Mouse (Mus musculus): ENCODE data around the gene Fa2h. TPM values are rescaled to one million over a fixed set of nuclear protein-coding genes. Genes with fewer than 3 reads are reported as not detected.

Fa2h gene
- polyA plus RNA-seq, 1 experiment from 2014 or later, result not detected

DNA sequence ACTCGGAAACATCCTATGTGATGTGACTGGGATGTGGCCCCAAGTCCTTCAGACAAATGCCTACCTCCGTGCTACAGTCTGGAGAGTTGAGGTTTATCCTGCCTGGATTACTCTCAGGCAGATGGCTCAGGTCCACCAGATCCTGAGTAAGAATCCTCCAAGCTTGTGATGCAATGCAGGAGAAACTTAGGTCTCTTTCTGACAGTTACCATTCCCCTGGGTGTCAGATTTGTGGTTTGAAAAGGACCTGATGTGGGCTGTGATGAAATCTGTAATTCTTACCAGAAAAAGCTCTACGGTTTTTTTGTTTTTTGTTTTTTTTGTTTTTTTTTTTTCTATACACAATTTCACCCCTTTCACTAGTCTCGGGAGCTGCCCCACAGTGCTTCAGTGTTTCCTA, 4.0 kb downstream of the Fa2h start:
- Histone ChIP-seq H3K4me3 (no peak overlapping the region), H3K27ac (no peak overlapping the region), H3K27me3 (replicated peaks) (peaks cover 38% of the 10 kb centered on the region), H3K36me3 (no peaks in the 10 kb centered on the region), H3K9ac (no peak overlapping the region), H3K4me2 (replicated peaks) (no peak overlapping the region), H3K4me1 (peaks cover 9% of the 10 kb centered on the region), H3K9me3 (no peaks in the 10 kb centered on the region)
- 84% methylated on average over 4 of the region's 4 CpGs for WGBS
- no peak for ATAC-seq (ENCODE audit: low FRiP score, low read depth)

DNA sequence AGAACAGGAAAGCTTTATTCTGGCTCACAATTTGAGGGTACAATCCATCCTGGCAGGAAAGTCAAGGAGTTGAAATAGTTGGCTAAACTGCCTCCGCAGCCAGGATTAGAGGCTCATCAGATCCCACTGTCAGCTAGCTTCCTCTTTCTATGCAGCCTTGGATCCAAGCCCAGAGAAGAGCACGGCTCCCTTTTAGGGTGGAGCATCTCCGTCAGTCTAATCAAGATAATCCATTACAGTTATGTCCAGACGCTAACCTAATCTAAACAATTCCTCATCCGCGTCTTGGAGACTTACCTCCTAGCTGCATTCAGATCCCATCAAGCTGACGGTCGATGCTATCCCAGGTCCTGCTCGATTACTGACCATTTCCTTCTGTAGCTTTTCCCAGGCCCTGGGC, 7.7 kb downstream of the Fa2h start:
- WGBS, result 85% methylated on average over 9 of the region's 9 CpGs
- H3K4me3 ChIP-seq, result no peak overlapping the region
- H3K9ac ChIP-seq, result no peak overlapping the region
- H3K36me3 ChIP-seq, result no peaks in the 10 kb centered on the region
- no peaks in the 10 kb centered on the region for H3K9me3 ChIP-seq
- no peak overlapping the region for H3K27ac ChIP-seq
- H3K4me2 ChIP-seq (replicated peaks), result no peak overlapping the region
- no peak for ATAC-seq (ENCODE audit: low FRiP score, low read depth)
- peaks cover 9% of the 10 kb centered on the region for H3K27me3 ChIP-seq (replicated peaks)
- no peaks in the 10 kb centered on the region for H3K4me1 ChIP-seq

DNA sequence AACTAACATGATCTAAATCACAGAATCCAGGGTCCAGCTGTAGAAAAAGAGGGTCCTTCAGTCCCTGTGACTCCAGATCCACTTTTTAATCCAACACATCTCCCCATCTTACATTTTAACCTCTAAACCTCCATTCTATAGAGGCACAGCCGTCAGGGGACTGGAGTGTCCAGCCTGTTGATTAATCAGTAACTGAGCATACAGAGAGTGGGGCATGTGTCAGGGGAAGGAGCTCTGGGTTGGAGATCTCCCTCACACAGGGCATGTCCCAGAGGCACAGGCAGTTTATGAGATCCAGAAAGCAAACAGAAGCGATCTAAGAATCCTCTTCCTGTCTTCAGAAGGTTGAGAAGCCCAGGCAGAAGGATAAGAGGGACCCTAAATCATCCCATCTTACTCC, 9.0 kb downstream of the Fa2h start:
- ATAC-seq (ENCODE audit: low FRiP score, low read depth), result no peak
- Histone ChIP-seq H3K27ac (no peak overlapping the region), H3K4me3 (no peak overlapping the region), H3K9ac (no peak overlapping the region), H3K4me1 (no peaks in the 10 kb centered on the region), H3K4me2 (replicated peaks) (no peak overlapping the region), H3K36me3 (no peaks in the 10 kb centered on the region), H3K27me3 (replicated peaks) (no peaks in the 10 kb centered on the region), H3K9me3 (no peaks in the 10 kb centered on the region)
- 38% methylated on average over 2 of the region's 2 CpGs for WGBS

DNA sequence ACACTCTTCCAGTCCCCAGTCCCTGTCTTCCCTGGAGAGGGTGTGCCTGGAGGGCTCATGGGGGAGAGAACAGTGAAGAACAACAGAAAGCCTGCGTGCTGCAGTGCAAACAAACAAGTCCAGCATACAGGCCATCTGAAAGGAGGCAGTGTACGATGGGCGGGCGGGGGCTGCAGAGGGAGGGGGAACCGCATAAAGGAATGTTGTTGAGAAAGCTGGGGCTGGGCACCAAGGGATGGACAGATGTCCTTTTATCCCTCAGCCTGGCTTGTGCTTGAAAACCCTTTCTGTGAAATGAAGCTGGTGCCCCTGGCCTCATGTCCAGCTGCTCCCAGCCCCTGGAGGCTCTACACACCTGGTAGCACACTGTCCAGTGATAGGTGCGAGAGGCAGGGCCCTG, 18.4 kb downstream of the Fa2h start:
- 0 out of 2 replicates have a peak, but pooled peaks cover 7% of the 10 kb centered on the region for H3K4me1 ChIP-seq
- no peak overlapping the region for H3K9ac ChIP-seq
- ATAC-seq (ENCODE audit: low FRiP score, low read depth), result no peak
- no peak overlapping the region for H3K27ac ChIP-seq
- no peak overlapping the region for H3K4me2 ChIP-seq (replicated peaks)
- H3K9me3 ChIP-seq, result no peaks in the 10 kb centered on the region
- no peak overlapping the region for H3K4me3 ChIP-seq
- H3K36me3 ChIP-seq, result no peaks in the 10 kb centered on the region
- no peaks in the 10 kb centered on the region; the same call in 1 of the 2 replicates for H3K27me3 ChIP-seq (replicated peaks)
- 60% methylated on average over 6 of the region's 6 CpGs for WGBS

DNA sequence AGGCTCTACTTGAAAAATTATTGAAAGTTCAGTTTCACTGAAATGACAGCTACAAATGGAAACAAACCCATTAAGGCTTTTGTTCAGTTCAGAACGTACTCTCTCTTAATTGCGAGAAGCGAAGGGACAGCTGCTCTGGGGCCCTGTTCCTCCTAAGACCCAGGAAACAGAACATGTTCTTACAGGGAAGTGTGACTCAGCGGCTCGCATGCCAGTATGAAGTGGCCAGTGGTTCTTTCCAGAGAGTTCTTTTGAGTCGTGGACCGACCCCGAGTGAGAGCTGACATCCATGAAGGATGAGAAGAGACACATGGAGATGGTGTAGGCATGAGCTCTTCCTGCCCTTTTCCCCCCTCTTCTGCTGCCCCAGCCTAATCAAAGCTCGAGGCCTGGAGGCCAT, 23.9 kb downstream of the Fa2h start:
- H3K27ac ChIP-seq, result no peak overlapping the region
- 84% methylated on average over 9 of the region's 9 CpGs for WGBS
- no peaks in the 10 kb centered on the region for H3K9me3 ChIP-seq
- no peaks in the 10 kb centered on the region for H3K4me1 ChIP-seq
- H3K4me2 ChIP-seq (replicated peaks), result no peak overlapping the region
- H3K4me3 ChIP-seq, result no peak overlapping the region
- ATAC-seq (ENCODE audit: low FRiP score, low read depth), result no peak
- H3K9ac ChIP-seq, result no peak overlapping the region
- no peaks in the 10 kb centered on the region; the same call in 1 of the 2 replicates for H3K27me3 ChIP-seq (replicated peaks)
- H3K36me3 ChIP-seq, result no peaks in the 10 kb centered on the region

DNA sequence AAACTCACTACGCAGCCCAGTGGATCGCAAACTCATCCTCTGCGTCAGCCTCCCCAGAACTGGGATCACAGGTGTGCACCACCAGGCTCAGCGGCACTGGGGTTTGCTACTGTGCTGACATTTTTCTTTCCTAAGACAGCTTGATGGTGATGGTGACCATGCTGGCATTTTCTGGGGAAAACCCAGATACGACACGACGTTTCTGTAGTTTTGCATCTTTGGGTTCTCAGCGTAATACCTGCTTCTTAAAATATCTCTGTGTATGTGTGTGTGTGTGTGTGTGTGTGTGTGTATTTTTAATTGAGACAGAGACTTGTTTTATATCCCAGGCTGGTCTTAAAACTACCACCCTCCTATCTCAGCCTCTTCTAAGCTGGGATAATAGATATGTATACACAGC, 26.3 kb downstream of the Fa2h start:
- Histone ChIP-seq H3K4me3 (no peak overlapping the region), H3K4me2 (replicated peaks) (0 out of 2 replicates have a peak overlapping the region, but pooled peaks have one; percentile 12), H3K9ac (no peak overlapping the region), H3K27ac (no peak overlapping the region), H3K36me3 (no peaks in the 10 kb centered on the region), H3K9me3 (no peaks in the 10 kb centered on the region), H3K4me1 (no peaks in the 10 kb centered on the region), H3K27me3 (replicated peaks) (no peaks in the 10 kb centered on the region)
- no peak for ATAC-seq (ENCODE audit: low FRiP score, low read depth)
- 84% methylated on average over 8 of the region's 8 CpGs for WGBS

DNA sequence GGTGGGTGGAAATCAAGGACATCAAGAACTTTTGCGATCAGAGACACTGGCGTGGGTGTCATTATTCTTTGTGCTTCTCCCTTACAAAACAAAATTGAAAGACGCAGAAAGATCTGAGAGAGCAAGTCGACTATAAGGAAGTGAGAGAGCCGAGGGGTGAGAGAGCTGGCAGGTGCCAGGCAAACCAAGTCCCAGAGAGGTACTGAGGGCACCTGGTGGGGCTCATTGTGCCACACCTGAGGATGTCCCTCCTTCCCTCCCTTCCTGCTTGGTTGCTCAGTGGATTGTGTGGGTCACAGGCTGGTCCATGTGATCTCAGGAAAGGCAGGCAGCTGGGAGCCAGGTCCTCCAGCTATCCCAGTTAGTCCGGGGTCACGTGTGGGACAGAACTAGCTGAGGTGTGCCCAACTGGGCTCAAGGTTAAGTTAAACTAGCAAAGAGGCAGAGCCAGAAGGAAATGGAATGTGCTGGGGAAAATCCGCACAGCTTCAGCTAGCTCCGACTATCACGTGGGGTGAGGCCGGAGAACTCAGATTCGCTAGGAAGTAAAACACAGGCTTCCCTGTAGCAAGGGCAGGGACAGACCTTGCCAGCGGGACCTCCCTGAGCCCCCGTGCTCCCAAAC, 26.9 kb downstream of the Fa2h start:
- Histone ChIP-seq H3K27me3 (replicated peaks) (no peaks in the 10 kb centered on the region), H3K9ac (no peak overlapping the region), H3K4me1 (no peaks in the 10 kb centered on the region), H3K9me3 (no peaks in the 10 kb centered on the region), H3K4me3 (no peak overlapping the region), H3K27ac (no peak overlapping the region), H3K4me2 (replicated peaks) (peak overlapping the region; percentile 12; the same call in 1 of the 2 replicates), H3K36me3 (no peaks in the 10 kb centered on the region)
- ATAC-seq (ENCODE audit: low FRiP score, low read depth), result no peak
- 45% methylated on average over 14 of the region's 14 CpGs for WGBS

DNA sequence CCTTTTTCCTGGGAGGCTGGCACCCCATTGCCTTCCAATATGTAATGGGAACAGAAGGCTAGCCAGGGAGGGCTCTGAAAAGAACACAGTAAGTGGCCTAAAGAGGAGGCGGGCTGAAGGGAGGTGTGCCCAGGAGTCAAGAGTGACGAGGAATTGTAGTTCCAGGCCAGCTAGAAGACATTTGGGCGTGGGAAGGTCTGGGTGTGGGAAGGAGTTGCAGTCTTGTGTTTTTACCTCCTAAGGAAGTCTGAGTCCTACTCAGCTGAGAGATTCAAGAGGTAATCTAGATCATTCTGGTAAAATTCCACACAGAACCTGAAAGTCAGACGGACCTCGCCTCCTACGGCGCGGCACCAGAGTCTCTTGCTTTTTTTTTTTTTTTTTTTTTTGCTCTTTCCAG, 30.1 kb downstream of the Fa2h start:
- no peaks in the 10 kb centered on the region for H3K36me3 ChIP-seq
- H3K27me3 ChIP-seq (replicated peaks), result no peaks in the 10 kb centered on the region
- no peaks in the 10 kb centered on the region for H3K9me3 ChIP-seq
- H3K9ac ChIP-seq, result no peak overlapping the region
- H3K27ac ChIP-seq, result no peak overlapping the region
- no peak for ATAC-seq (ENCODE audit: low FRiP score, low read depth)
- no peak overlapping the region for H3K4me3 ChIP-seq
- WGBS, result 82% methylated on average over 8 of the region's 8 CpGs
- no peaks in the 10 kb centered on the region for H3K4me1 ChIP-seq
- H3K4me2 ChIP-seq (replicated peaks), result no peak overlapping the region

DNA sequence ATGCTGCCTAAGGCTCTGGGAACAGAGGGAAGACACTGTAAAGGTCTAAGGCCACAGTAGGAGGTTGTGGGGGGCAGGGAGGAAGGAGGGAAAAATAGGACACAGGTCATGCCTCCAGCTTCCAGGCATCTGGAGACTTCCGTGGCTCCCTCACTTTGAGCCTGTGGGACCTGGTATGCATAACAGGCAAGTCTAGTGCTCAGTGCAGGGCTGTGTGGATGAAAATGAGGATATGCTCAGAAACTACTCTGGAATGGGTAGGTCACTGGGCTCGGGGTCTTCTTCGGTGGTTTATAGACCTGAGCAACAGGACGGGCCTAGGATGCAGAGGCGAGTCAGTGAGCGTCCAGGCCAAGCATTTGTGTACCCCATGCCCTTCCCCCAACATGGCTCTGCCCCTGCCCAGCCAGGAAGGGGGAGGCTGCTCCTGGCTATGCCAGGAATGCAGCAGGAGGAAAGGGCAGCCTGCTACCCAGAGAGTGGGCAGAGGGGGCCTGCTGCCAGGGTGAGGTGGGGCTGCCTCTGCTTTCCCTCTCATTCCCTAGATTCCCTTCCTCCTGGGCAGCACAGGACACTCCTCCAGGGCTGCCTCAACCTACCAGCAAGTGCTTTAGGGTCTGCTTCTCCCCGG, 32.9 kb downstream of the Fa2h start:
- H3K27ac ChIP-seq, result no peak overlapping the region
- H3K27me3 ChIP-seq (replicated peaks), result no peaks in the 10 kb centered on the region
- no peak overlapping the region for H3K9ac ChIP-seq
- H3K4me2 ChIP-seq (replicated peaks), result no peak overlapping the region
- no peaks in the 10 kb centered on the region for H3K9me3 ChIP-seq
- H3K4me3 ChIP-seq, result no peak overlapping the region
- 69% methylated on average over 7 of the region's 7 CpGs for WGBS
- no peaks in the 10 kb centered on the region for H3K36me3 ChIP-seq
- H3K4me1 ChIP-seq, result no peaks in the 10 kb centered on the region
- no peak for ATAC-seq (ENCODE audit: low FRiP score, low read depth)

DNA sequence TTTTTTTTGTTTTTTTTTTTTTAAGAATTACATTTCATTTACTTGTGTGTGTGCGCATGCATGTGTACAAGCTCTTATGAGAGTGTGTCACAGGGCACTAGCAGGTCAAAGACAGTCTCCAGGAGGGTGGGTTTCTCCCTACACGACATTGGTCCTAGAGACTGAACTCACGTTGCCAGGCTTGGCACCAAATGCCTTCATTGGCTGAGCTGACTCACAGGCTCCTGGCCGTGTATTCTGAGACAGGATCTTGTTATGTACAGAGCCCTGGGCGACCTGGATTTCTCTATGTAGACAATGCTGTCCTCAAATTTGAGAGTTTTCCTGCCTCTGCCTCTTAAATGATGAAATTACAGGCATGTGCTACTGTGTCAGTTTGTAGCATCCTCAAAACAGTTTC, 33.7 kb downstream of the Fa2h start:
- Histone ChIP-seq H3K4me1 (no peaks in the 10 kb centered on the region), H3K4me3 (no peak overlapping the region), H3K27me3 (replicated peaks) (no peaks in the 10 kb centered on the region), H3K4me2 (replicated peaks) (no peak overlapping the region), H3K36me3 (no peaks in the 10 kb centered on the region), H3K9me3 (no peaks in the 10 kb centered on the region), H3K27ac (no peak overlapping the region), H3K9ac (no peak overlapping the region)
- 75% methylated on average over 5 of the region's 5 CpGs for WGBS
- no peak for ATAC-seq (ENCODE audit: low FRiP score, low read depth)

DNA sequence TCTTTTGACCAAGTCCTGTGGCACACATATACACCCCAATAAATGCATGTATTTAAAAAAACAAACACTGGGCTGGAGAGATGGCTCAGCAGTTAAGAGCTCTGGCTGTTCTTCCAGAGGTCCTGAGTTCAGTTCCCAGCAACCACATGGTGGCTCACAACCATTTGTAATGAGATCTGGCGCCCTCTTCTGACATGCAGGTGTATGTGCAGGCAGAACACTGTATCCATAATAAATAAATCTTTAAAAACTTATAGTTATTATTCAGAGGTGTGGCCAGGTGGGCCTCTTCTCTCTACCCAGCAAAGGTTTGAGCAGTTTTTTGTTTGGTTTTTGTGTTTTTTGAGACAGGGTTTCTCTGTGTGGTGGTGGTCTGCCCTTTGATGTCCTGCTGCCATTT, 34.7 kb downstream of the Fa2h start:
- Histone ChIP-seq H3K4me1 (no peaks in the 10 kb centered on the region), H3K27ac (no peak overlapping the region), H3K27me3 (replicated peaks) (no peaks in the 10 kb centered on the region), H3K4me2 (replicated peaks) (no peak overlapping the region), H3K36me3 (no peaks in the 10 kb centered on the region), H3K4me3 (no peak overlapping the region), H3K9ac (no peak overlapping the region), H3K9me3 (no peaks in the 10 kb centered on the region)
- WGBS, result 71% methylated on average over 1 of the region's 1 CpGs
- no peak for ATAC-seq (ENCODE audit: low FRiP score, low read depth)

DNA sequence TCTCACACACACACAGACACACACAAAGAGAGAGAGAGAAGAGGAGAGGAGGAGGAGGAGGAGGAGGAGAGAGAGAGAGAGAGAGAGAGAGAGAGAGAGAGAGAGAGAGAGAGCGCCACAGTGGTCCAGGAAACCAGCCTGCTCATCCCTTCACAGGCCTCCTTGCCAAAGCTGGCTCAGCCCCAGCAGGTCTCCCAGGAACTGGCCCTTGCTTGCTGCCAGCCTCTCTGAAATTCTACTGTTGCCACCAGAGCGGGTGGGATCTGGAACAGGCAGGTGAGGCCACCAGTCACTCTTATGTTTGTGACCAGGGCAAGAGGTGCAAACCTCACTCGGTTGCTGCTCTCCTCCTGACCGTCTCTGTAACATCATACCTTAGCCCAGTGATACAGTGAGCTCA, 36.2 kb downstream of the Fa2h start:
- WGBS, result 84% methylated on average over 4 of the region's 4 CpGs

DNA sequence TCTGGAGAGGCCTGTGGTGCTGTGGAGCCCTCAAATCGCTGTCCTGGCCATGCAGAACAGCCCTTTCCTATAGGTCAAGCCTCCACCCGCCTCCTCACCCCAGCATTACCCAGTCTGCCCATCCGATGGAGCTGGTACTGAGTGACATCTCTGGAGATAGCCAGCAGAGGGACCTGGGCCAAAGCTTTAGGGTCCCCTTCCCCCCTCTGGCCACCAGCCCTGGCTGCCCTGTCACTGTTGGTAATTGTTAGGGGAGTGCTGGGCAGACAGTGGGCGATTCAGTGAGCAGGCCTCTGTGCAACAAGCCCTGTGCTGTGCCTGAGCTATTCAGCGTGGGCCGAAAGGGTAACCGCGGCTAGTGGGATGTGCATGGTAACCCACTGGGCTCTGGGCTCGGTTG, 40.1 kb downstream of the Fa2h start:
- Histone ChIP-seq H3K36me3 (no peaks in the 10 kb centered on the region), H3K9me3 (no peaks in the 10 kb centered on the region), H3K4me2 (replicated peaks) (no peak overlapping the region), H3K27ac (no peak overlapping the region), H3K27me3 (replicated peaks) (no peaks in the 10 kb centered on the region), H3K4me1 (no peaks in the 10 kb centered on the region), H3K9ac (no peak overlapping the region), H3K4me3 (no peak overlapping the region)
- WGBS, result 86% methylated on average over 9 of the region's 9 CpGs
- no peak for ATAC-seq (ENCODE audit: low FRiP score, low read depth)

More for the DNA sequence above, 36.2 kb downstream of the Fa2h start:
- no peaks in the 10 kb centered on the region for H3K36me3 ChIP-seq
- ATAC-seq (ENCODE audit: low FRiP score, low read depth), result no peak
- no peak overlapping the region for H3K4me3 ChIP-seq
- no peak overlapping the region for H3K27ac ChIP-seq
- H3K4me1 ChIP-seq, result no peaks in the 10 kb centered on the region
- H3K27me3 ChIP-seq (replicated peaks), result no peaks in the 10 kb centered on the region
- no peak overlapping the region for H3K4me2 ChIP-seq (replicated peaks)
- H3K9me3 ChIP-seq, result no peaks in the 10 kb centered on the region
- H3K9ac ChIP-seq, result no peak overlapping the region

All from neural tube, embryonic 12.5 days (tissue).